Mouse (Mus musculus) thymus, adult 2 months (tissue): ENCODE results near the gene Myh7.

Source experiments
- CTCF ChIP-seq: fragments of 200-500 bp; IDR thresholded peaks from 2 replicates; pipeline ENCODE4 v1.5.1; 2012; ENCODE audit warnings: mild to moderate bottlenecking, control low read depth, low read length, moderate library complexity, borderline replicate concordance; ENCODE audit not compliant: control insufficient read depth, poor library complexity, insufficient read depth; ENCODE audit errors: extremely low read depth
- POLR2A ChIP-seq: fragments of 200-500 bp; IDR thresholded peaks from 2 replicates; pipeline ENCODE4 v1.6.1; 2012; ENCODE audit warnings: mild to moderate bottlenecking, low read length, control low read depth, moderate library complexity; ENCODE audit not compliant: control insufficient read depth, poor library complexity, insufficient read depth; ENCODE audit errors: extremely low read depth

DNA sequence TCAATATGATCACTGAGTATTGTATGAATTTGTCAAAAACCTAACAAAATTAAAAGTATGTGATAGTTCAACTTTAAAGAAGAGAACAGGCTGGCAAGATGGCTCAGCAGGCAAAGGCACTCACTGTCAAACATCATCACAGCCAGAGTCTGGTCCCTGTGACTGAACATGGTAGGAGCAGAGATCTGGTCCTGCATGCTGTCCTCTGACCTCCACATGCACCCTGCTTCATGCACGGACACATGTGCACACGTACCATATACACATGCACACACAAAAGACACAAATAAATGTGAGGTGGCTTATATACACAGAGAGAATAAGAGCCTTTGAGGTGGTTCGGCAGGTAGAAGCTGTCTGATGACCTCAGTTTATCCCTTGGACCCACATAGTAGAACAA, 38.9 kb downstream of the Myh7 start:
- TF ChIP-seq CTCF (no peak), POLR2A (no peak)
